Mouse (Mus musculus) yolk sac, embryonic 10.5 days (tissue): ENCODE results near the gene Asb16.

Experiments used
- DNase-seq: peaks from one replicate; pipeline ENCODE4 v3.0.0-alpha.2; 2017; ENCODE audit warnings: low spot score

Gene Asb16

GRCm38 (mm10) chr11:102268520-102269244, at the start of gene Asb16:
Asb16 (plus strand) TSS chr11:102268743.
- no peak for DNase-seq

GRCm38 (mm10) chr11:102218783-102219182, 49.8 kb upstream of the Asb16 start:
- peak; percentile 92 for DNase-seq

GRCm38 (mm10) chr11:102219247-102219993, 49.1 kb upstream of the Asb16 start:
- DNase-seq = no peak

DNA sequence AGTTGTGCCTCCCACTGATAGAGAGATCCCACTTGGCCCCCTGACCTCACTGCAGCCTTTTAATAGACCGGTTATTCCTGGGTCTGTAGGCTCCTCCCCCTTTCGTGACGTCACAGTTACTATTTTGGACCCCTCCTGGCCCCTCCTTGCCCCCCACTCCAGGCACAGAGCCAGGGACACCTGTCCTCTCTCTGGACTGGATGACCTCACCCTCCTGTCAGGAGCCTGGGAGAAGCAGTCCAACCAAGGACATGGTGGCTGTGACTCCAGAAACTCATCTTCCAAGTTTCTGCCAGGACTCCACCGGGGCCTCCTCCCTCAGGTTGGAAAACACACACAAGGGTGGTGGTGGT, 48.6 kb upstream of the Asb16 start:
- no peak for DNase-seq

DNA sequence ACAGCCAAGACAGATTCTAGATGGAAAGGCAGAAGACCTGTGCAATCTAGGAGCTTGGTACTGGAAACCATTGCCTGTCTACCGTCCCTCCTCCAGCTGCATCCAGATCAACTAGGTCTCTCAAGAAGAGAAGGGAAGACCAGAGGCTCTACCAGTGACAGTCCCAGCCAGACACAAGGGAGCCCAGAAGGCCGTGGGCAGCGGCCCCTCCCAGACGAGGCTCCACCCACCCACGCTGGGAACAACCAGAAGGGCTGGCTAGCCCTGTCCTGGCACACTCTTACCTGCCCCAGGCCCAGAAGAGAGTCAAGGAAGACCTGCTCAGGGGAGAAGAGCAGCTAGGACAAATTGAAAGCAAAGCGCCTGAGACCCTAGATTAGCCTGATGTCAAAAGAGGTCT, 48.1 kb upstream of the Asb16 start:
- DNase-seq = no peak

DNA sequence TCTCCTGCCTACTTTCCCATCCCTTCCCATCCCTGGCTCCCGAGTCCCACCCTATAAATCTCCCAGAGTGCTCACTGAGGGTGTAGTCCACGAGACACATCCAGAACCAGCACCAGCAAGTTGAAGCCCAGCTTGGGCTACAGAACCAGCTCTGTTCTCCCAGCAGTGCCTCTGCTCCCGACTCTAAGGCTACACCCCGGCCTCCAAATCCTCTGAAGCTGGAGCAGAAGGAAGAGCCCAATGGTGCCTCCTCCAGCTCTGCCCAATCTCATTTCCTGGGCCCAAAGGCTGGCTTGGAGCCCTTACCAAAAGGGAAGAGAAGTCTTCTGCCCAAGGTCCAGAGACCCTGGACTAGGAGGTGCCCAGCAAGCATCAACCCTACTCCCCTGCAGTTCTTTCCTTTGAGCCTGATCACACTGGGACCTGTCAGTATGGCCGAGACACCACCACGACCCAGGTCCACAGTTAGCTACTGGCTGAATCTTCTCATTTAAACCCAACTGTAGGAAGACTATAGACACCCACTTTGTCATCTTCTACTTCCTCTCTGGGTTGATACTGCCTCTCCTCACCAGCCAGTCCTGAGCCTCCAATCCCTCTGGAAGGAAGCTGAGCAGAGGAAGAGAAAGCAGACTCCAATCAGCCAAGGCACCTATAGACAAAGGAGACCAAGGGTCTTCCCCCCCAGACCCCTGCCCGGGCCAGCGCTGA, 47.1 kb upstream of the Asb16 start:
- DNase-seq = no peak

- DNase-seq = no peak
Measured at GRCm38 (mm10) chr11:102221954-102222351, 46.6 kb upstream of the Asb16 start.

DNA sequence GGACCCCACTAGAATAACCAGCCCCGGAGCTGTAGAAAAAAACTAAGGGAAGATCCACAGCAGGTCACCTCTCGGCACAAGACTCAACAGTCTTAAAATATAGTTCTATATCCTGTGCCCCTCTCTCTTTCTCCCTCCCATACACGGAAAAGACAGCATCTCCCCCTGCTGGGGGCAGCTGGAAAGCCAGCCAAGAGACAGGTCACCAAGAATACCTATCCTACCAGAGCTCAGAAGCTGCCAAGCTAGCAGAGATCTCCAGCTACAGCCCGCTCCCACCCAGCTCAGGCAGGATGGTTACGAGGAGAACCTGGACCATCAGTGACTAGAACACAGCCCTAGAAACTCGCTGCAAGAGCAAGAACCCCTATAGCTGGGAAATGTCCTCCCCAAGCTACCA, 45.4 kb upstream of the Asb16 start:
- DNase-seq = peak; percentile 62

GRCm38 (mm10) chr11:102224686-102225085, 43.9 kb upstream of the Asb16 start:
- no peak for DNase-seq

DNA sequence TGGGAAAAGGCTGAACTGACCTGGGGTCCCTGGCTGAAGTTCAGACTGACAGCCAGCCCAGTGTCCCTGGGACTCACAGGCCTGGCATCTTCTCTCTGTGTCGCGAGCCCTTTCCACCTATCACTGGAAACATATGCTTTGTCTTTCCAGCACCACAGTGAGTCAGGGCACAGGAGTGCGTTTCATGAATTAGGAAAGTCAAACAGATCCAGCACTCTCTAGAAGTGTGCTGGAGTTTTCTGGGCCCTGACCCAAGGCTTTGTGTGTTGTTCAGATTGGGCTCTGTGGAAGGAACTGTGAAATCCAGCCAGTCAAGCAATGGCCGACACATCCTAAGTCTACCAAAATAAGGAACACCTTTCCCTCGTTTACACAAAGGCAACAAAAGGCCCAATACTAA, 43.3 kb upstream of the Asb16 start:
- DNase-seq = no peak

- DNase-seq = no peak
Measured at GRCm38 (mm10) chr11:102226067-102226978, 42.2 kb upstream of the Asb16 start.

GRCm38 (mm10) chr11:102227270-102228190, 41.0 kb upstream of the Asb16 start:
- no peak for DNase-seq

- no peak for DNase-seq
Measured at GRCm38 (mm10) chr11:102228191-102228545, 40.4 kb upstream of the Asb16 start.

DNA sequence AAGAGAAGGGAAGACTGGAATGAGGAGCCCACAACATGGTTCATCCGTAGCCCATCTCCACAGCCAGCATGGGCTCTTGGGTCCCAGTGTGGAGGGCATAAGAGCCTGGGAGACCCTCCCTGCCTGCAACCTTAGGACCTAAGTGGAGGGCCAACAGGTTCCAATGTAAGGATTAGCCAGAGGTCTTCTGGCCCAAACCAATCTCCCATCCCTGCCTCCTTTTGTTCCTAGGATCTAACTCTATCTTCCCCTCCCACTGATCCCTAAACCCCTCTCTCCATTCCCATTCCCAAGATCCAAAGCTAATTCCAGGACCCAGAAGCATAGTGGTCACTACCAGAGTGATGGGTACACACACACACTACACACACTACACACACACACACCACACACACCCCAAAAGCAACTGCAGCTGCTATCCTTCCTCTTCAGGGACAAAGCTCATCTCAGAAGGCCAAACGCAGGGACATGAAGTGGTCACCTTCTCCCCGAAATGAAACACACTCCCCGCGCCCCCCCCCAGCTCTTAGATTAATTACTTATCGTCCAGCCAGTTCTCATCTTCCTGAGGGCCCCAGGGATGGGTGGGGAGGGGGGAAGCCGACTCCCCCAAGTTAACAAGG, 39.8 kb upstream of the Asb16 start:
- no peak for DNase-seq

DNA sequence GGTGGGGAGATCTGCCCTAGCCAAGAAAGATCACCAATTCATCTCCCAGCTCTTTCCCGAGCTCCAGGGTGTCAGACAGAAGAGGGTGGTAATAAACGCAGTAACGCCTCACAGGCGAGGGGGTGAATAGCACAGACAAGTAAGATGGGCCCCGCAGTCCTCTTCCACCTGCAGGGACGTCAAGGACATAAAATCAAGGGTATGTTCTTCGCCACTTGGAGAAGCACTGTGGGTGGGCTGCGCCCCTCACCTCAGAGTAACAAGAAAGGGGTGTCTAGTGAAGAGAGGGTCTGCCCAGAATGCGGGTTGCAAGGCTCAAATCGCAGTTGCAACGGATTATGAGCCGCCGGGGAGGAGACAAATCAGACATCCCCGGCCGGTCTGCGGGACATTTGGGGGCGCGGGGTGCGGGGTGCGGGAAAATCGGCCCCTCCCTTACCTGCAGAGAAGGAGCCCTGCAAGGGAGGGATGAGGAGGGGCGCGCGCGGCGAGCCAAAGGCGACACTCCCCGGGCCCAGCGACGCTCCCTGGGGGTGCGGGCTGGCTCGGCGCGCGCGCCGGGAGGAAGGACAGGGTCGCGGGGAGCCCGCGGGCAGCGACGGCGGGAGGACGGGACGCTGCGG, 39.1 kb upstream of the Asb16 start:
- DNase-seq = no peak

DNA sequence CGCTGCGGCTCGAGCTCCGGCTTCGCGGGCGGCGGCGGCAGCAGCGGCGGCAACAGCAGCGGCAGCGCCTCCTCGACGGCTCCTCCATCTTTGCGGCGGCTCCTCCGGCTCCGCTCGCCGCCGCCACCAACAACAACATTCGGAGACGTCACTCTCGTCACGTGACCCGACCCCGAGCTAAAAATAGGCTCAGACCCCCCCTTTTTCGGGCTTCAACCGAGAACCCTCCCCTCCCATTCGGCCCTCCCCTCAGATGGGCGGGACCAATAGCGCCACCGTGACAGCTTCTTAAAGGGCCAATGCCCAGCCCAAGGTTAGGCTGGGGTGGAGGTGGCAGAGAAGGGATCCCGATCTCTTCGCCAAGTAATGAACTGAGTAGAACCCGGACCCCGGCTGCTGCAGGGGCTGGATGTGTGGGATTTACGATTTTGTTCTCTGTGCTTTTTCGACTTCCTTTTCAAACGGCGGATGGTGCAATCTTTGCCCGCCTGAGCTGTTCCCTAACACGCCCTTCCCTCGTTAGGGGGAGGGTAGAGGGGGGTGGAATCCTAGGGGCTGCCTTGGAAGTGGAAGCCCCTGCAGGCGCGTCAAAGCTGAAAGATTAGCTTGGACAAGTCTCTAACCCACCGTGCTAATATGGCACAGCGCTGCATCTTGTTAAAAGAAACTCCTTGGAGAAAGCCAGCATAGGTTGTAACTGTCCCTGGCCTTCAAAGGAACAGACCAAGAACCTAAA, 38.4 kb upstream of the Asb16 start, which contains the start of gene Hdac5:
TSS of gene Hdac5 (minus strand) at position 161 of the 736 bp plus-strand sequence.
- peak; percentile 98 for DNase-seq

- DNase-seq = no peak
Measured at GRCm38 (mm10) chr11:102236022-102236421, 32.5 kb upstream of the Asb16 start.

DNA sequence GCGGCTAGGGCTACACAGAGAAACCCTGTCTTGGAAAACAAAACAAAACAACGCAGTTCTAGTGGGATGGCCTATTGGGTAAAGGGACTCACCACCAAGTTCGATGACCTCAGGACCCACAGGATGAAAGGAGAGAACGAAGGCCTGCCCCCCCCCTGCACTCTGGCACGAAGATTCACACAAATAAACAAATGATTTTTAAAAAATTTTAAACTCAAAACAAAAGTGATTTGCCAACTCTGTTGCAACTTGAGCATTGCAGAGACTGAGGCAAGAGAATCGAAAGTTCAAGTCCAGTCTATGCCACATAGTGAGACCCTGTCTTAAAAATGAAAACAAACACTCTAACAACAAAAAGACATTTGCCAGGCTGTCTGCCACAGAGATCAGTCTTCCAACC, 27.9 kb upstream of the Asb16 start:
- DNase-seq = no peak

GRCm38 (mm10) chr11:102241246-102241645, 27.3 kb upstream of the Asb16 start:
- peak; percentile 86 for DNase-seq
